Mouse (Mus musculus): ENCODE results near the gene Crnkl1.
A peak's percentile ranks its signal among the peaks of the same experiment; 100 is the strongest.
"Not testable (repeated sequence)": the region's sequence is repeated elsewhere in the genome, so short reads cannot be mapped to it uniquely, and the experiment has no call there.

Crnkl1 gene

GRCm38 (mm10) chr2:145920941-145921650 is 13.7 kb downstream of the Crnkl1 start:
- DNase-seq (ENCODE audit: low spot score), result no peak

- DNase-seq (ENCODE audit: low spot score), result not testable (repeated sequence)
Measured at GRCm38 (mm10) chr2:145905884-145906283, 28.9 kb downstream of the Crnkl1 start.

- no peak for DNase-seq (ENCODE audit: low spot score)
Measured at GRCm38 (mm10) chr2:145905156-145905555, 29.7 kb downstream of the Crnkl1 start.

- DNase-seq (ENCODE audit: low spot score), result no peak
Measured at GRCm38 (mm10) chr2:145903983-145904616, 30.7 kb downstream of the Crnkl1 start.

- DNase-seq (ENCODE audit: low spot score), result peak; percentile 82
Measured at GRCm38 (mm10) chr2:145903061-145903901, 31.5 kb downstream of the Crnkl1 start.

GRCm38 (mm10) chr2:145901861-145902260 is 33.0 kb downstream of the Crnkl1 start, which contains the start of gene Naa20:
Gene Naa20, plus strand, starts transcription at chr2:145902099.
- no peak for DNase-seq (ENCODE audit: low spot score)

GRCm38 (mm10) chr2:145900318-145900717 is 34.5 kb downstream of the Crnkl1 start:
- not testable (repeated sequence) for DNase-seq (ENCODE audit: low spot score)

- no peak for DNase-seq (ENCODE audit: low spot score)
Measured at GRCm38 (mm10) chr2:145898106-145898505, 36.7 kb downstream of the Crnkl1 start.

GRCm38 (mm10) chr2:145893756-145894155 is 41.1 kb downstream of the Crnkl1 start:
- DNase-seq (ENCODE audit: low spot score), result no peak

GRCm38 (mm10) chr2:145890571-145890970 is 44.2 kb downstream of the Crnkl1 start:
- no peak for DNase-seq (ENCODE audit: low spot score)

- no peak for DNase-seq (ENCODE audit: low spot score)
Measured at GRCm38 (mm10) chr2:145888766-145889480, 45.9 kb downstream of the Crnkl1 start.

GRCm38 (mm10) chr2:145887937-145888765 is 46.7 kb downstream of the Crnkl1 start:
- DNase-seq (ENCODE audit: low spot score), result no peak

- no peak for DNase-seq (ENCODE audit: low spot score)
Measured at GRCm38 (mm10) chr2:145884913-145885785, 49.7 kb downstream of the Crnkl1 start.

- DNase-seq (ENCODE audit: low spot score), result no peak
Measured at GRCm38 (mm10) chr2:145884036-145884912, 50.5 kb downstream of the Crnkl1 start.

- DNase-seq (ENCODE audit: low spot score), result no peak
Measured at GRCm38 (mm10) chr2:145882398-145882797, 52.4 kb downstream of the Crnkl1 start.

GRCm38 (mm10) chr2:145881932-145882331 is 52.9 kb downstream of the Crnkl1 start:
- no peak for DNase-seq (ENCODE audit: low spot score)

GRCm38 (mm10) chr2:145880887-145881747 is 53.7 kb downstream of the Crnkl1 start:
- no peak for DNase-seq (ENCODE audit: low spot score)

GRCm38 (mm10) chr2:145877191-145877590 is 57.6 kb downstream of the Crnkl1 start:
- DNase-seq (ENCODE audit: low spot score), result no peak
